Mouse (Mus musculus) lung, adult 2 months (tissue): ENCODE results near the gene Plekhg4.

Experiments used
- CTCF ChIP-seq: fragments of 200-500 bp; IDR thresholded peaks from 2 replicates; pipeline ENCODE4 v1.5.1; 2011; ENCODE audit warnings: mild to moderate bottlenecking, low read length, control low read depth; ENCODE audit not compliant: insufficient read depth
- POLR2A ChIP-seq: fragments of 200-500 bp; IDR thresholded peaks from 2 replicates; pipeline ENCODE4 v1.6.1; 2011; ENCODE audit warnings: low read depth, mild to moderate bottlenecking, control low read depth, low read length, borderline replicate concordance; ENCODE audit errors: extremely low read depth

- TF ChIP-seq CTCF (no peak), POLR2A (no peak)
Observed at GRCm38 (mm10) chr8:105404496-105404895, 31.4 kb downstream of the Plekhg4 start.
